12 mouse cellular contexts compared by ENCODE assay signal in genomic region chr9:80941424-80941823, GRCm38 (mm10).
"Had no signal": no experiment of that assay in that cellular context is flagged by ENCODE, and none has a peak within 500 bp of the region (broad histone marks: within the 10 kb centered on the region; RNA-seq: fewer than 3 reads in every experiment).

No protein-coding gene starts in this region.

- H3K27ac ChIP-seq: limb, embryonic 12.5 days; limb, embryonic 15.5 days; liver, embryonic 14.5 days; macrophage had no signal

- H3K4me1 ChIP-seq: limb, embryonic 12.5 days; limb, embryonic 15.5 days had no signal

- H3K36me3 ChIP-seq: limb, embryonic 12.5 days; limb, embryonic 15.5 days had no signal

- H3K27me3 ChIP-seq: limb, embryonic 12.5 days; limb, embryonic 15.5 days had no signal

- H3K4me3 ChIP-seq: limb, embryonic 12.5 days; limb, embryonic 15.5 days had no signal

- ATAC-seq: liver, postnatal 0 days; lung, postnatal 0 days had no signal

- H3K9me3 ChIP-seq: limb, embryonic 12.5 days; limb, embryonic 15.5 days had no signal

- DNase-seq: kidney, postnatal 14 days; kidney, postnatal 4 days; left cerebral cortex, postnatal 4 days; liver, postnatal 0 days; lung, embryonic 14.5 days; thymus, adult 18-20 months; thymus, postnatal 36 days had no signal
